Mouse (Mus musculus) intestine, postnatal 0 days (tissue): ENCODE measurements at regions not wholly inside any gene's neighbourhood (a gene's known extent, or its start where the extent isn't known, plus 50 kb on each side); places are given as distances from the start of the nearest gene placed in this dataset.

Source experiments
- ATAC-seq: fragments of 200-750 bp; cut with Nextera tagmentation; 2 replicates; pipeline ENCODE4 v1.8.0; 2017; ENCODE audit warnings: mild to moderate bottlenecking, moderate TSS enrichment, moderate library complexity
- H3K27ac ChIP-seq: fragments of 300-500 bp; sonication (generic); 2 replicates; pipeline ENCODE4 v1.5.1; 2014; ENCODE audit warnings: mild to moderate bottlenecking, low read depth, low read length, moderate library complexity
- H3K27me3 ChIP-seq: fragments of 300-500 bp; sonication (generic); replicated peaks from 2 replicates; pipeline ENCODE4 v1.6.1; 2014; ENCODE audit warnings: low read length, mixed read lengths; ENCODE audit not compliant: control insufficient read depth, insufficient read depth
- H3K36me3 ChIP-seq: fragments of 300-500 bp; sonication (generic); 2 replicates; pipeline ENCODE4 v1.6.1; 2014; ENCODE audit warnings: mild to moderate bottlenecking, moderate library complexity; ENCODE audit not compliant: control insufficient read depth, insufficient read depth
- H3K4me1 ChIP-seq: fragments of 300-500 bp; sonication (generic); replicated peaks from 2 replicates; pipeline ENCODE4 v1.6.1; 2014; ENCODE audit warnings: antibody characterized with exemption, low read length, mixed read lengths; ENCODE audit not compliant: control insufficient read depth, insufficient read depth
- H3K4me2 ChIP-seq: fragments of 300-500 bp; sonication (generic); replicated peaks from 2 replicates; pipeline ENCODE4 v1.6.1; 2014; ENCODE audit warnings: low read depth, mild to moderate bottlenecking, moderate library complexity
- H3K4me3 ChIP-seq: fragments of 300-500 bp; sonication (generic); 2 replicates; pipeline ENCODE4 v1.5.1; 2014; ENCODE audit warnings: low read depth, low read length
- H3K9ac ChIP-seq: fragments of 300-500 bp; sonication (generic); 2 replicates; pipeline ENCODE4 v1.6.1; 2014; ENCODE audit warnings: mild to moderate bottlenecking, low read depth, low read length
- H3K9me3 ChIP-seq: fragments of 300-500 bp; sonication (generic); 2 replicates; pipeline ENCODE4 v1.6.1; 2016; ENCODE audit warnings: mixed run types; ENCODE audit not compliant: control insufficient read depth
- CTCF ChIP-seq: sonication (generic); IDR thresholded peaks from 2 replicates; pipeline ENCODE4 v1.5.1; 2016; ENCODE audit warnings: low read depth, mild to moderate bottlenecking, control low read depth, antibody characterized with exemption, moderate library complexity
- WGBS: fragments of 180-500 bp; shearing (Covaris S2); extraction: QIAGEN DNeasy Blood & Tissue Kit; methylation state at CpG from one replicate; pipeline ENCODE4 v1.1.7; 2014; 5-methylcytosine and 5-hydroxymethylcytosine counted together

DNA sequence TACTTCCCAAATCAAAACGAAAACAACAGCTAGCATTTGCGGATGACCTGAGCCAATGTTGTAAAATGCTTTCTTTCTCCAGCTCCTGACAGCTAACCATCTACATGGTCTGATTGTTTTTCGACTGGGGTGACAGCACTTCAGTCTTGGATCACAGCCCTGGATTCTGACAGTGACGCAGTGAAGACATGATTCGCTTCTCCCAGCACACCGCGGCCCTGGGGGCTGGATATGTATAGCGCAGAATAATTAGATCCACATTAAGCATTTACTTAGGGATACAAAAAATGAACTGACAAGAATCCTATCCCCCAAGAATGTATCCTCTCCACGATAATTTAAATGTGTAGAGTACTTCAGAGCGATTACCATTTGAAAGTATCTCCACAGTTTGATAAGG, 271.1 kb upstream of the Atp11b start:
- Histone ChIP-seq H3K4me2 (no peak overlapping the region), H3K4me1 (no peaks in the 10 kb centered on the region), H3K27ac (no peak overlapping the region), H3K9me3 (no peaks in the 10 kb centered on the region), H3K9ac (no peak overlapping the region), H3K4me3 (no peak overlapping the region), H3K27me3 (no peaks in the 10 kb centered on the region; the same call in 1 of the 2 replicates), H3K36me3 (no peaks in the 10 kb centered on the region)
- WGBS: 67% methylated on average over 10 of the region's 10 CpGs
- no peak for TF ChIP-seq CTCF
- no peak for ATAC-seq

DNA sequence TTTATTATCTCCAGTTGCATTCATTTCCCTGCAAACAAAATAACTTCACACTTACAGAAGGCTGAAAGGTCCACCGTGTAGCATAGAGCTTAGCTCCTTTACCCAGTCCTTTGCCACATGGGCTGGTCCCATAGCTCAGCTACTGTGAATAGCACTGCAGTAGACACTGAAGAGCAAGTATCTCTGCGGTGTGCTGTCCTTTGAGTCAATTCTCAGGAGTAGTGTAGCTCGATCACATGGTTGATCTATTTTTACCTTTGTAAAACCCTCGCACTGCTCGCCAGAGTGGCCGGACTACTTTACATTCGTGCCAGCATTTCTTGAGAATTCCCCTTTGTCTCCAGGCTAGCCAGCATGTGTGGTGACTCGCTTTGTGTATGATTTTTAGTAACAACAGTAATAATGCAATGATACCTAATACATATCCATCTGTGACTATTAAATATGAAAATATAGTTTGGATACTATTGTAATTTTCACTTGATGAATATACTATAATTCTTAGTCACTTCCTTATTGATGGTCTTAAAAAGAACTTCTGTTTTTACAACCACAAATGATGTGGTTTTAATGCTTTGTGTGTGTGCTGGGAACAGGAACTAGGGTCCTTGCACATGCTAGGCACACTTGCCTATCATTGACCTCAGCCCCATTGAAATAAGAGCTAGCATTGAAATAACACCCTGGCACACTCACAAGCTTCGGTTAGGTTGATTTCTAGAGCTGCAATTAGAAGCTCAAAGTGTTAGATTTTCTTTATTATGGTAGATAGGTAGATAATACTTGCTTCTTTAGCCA, 257.7 kb upstream of the Atp11b start:
- WGBS: 80% methylated on average over 9 of the region's 9 CpGs

DNA sequence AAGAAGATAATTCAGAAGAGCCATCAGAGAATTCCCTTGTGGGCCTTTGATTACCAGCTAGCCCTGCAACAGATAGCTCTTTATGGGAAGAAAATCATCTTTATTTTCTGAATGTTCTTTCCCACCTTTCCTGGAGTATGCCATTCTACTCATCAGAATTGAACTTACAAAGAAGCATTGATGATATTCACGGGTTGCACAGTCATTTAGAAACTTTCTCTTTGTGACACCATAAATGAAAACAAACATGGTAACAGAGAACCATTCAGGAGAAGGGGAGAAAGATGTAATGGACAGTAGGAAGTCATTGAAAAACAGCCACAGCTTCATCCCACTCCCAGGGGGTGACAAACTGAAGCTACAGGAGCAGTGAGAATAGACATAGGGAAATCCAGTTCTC, 243.6 kb upstream of the Atp11b start:
- TF ChIP-seq CTCF: no peak
- H3K9me3 ChIP-seq: no peaks in the 10 kb centered on the region
- no peaks in the 10 kb centered on the region for H3K27me3 ChIP-seq
- H3K4me2 ChIP-seq: no peak overlapping the region
- no peak overlapping the region for H3K27ac ChIP-seq
- H3K4me3 ChIP-seq: no peak overlapping the region
- H3K9ac ChIP-seq: no peak overlapping the region
- H3K4me1 ChIP-seq: no peaks in the 10 kb centered on the region
- WGBS: 64% methylated on average over 1 of the region's 1 CpGs
- no peak for ATAC-seq
- H3K36me3 ChIP-seq: no peaks in the 10 kb centered on the region

More for the DNA sequence above, 257.7 kb upstream of the Atp11b start:
- Histone ChIP-seq H3K27ac (no peak overlapping the region), H3K27me3 (no peaks in the 10 kb centered on the region), H3K4me3 (no peak overlapping the region), H3K9ac (no peak overlapping the region), H3K36me3 (no peaks in the 10 kb centered on the region), H3K4me2 (no peak overlapping the region), H3K4me1 (no peaks in the 10 kb centered on the region), H3K9me3 (no peaks in the 10 kb centered on the region)
- no peak for TF ChIP-seq CTCF
- no peak for ATAC-seq

DNA sequence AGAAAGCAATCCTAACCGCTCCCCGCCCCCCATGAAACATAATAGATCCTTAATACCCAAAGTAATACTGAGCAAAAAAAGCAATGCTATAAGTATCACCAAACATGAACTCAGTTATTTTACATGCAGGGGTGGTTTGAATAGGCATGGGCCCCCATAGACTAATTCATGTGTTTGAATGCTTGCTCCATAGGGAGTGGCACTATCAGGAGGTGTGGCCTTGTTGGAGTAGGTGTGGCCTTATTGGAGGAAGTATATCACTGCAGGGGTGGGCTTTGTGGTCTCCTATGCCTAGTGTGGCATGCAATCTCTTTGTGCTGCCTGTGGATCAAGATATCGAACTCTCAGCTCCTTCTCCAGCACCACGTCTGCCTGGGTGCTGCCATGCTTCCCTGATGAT, 237.4 kb upstream of the Atp11b start:
- Histone ChIP-seq H3K27me3 (no peaks in the 10 kb centered on the region), H3K9me3 (no peaks in the 10 kb centered on the region), H3K4me3 (no peak overlapping the region), H3K9ac (no peak overlapping the region), H3K4me1 (no peaks in the 10 kb centered on the region), H3K27ac (no peak overlapping the region), H3K4me2 (no peak overlapping the region), H3K36me3 (no peaks in the 10 kb centered on the region)
- no peak for TF ChIP-seq CTCF
- 89% methylated on average over 4 of the region's 4 CpGs for WGBS
- ATAC-seq: no peak

DNA sequence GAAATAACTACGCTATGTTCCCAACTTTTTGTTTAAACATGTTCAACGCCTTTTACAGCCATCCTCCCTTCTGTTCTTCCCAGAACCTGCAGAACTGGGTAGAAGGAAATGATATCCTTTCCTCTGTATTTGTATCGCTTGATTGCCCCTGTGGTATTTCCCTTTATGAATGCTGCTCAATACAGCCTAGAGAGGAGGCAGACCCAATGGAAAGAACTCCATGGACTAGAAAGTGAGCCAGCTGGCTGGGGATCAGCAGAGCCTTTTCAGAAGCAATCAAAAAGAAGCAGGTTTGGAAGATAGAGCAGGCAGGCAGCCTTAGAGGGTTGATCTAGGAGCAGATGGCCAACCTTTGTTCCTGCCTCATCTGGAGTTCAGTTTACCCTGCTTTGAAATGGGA, 233.8 kb upstream of the Atp11b start:
- Histone ChIP-seq H3K4me2 (no peak overlapping the region), H3K27ac (no peak overlapping the region), H3K4me1 (no peaks in the 10 kb centered on the region), H3K36me3 (no peaks in the 10 kb centered on the region), H3K9me3 (no peaks in the 10 kb centered on the region), H3K27me3 (no peaks in the 10 kb centered on the region), H3K4me3 (no peak overlapping the region), H3K9ac (no peak overlapping the region)
- ATAC-seq: no peak
- no peak for TF ChIP-seq CTCF
- WGBS: 83% methylated on average over 3 of the region's 3 CpGs

DNA sequence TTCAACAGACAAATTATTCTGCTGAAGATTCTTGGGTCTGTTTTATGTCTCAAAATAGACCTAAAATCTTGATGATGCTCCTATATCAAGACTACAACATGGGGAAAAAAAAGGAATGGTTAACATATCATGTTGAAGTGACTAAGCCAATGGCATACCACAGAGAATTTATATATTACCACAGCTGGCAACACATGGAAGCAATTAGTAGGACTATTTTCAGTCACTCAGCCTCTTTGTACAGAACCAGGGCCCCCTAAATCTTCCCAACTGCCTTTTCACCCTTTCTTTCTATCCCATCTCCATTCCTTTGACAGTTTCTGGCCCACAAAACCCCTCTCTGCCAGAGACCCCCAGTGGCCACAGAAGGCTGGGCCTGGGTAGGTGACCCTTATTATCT, 206.2 kb upstream of the Atp11b start:
- Histone ChIP-seq H3K4me3 (no peak overlapping the region), H3K36me3 (no peaks in the 10 kb centered on the region), H3K4me1 (no peaks in the 10 kb centered on the region), H3K27me3 (no peaks in the 10 kb centered on the region), H3K27ac (no peak overlapping the region), H3K9ac (no peak overlapping the region), H3K9me3 (no peaks in the 10 kb centered on the region), H3K4me2 (no peak overlapping the region)
- TF ChIP-seq CTCF: no peak
- no peak for ATAC-seq

DNA sequence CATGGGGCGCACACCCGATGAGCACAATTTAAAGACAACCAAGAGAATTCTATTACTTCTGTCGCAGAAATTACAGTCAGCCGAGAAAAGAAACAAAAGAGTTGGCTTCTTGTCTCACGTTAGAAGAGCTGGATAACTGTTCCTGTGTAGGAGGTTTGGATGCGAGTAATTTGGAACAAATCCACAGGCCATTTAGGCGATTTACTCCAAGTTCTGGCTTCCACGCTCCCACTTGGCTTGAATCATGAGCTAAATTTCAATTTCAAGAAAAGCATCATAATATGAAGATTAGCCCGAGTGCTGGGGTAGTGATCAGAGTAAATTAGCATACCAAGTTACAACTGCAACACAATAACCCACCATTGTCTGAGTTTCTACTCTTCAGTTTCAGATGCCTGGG, 202.1 kb upstream of the Atp11b start:
- Histone ChIP-seq H3K9me3 (no peaks in the 10 kb centered on the region), H3K27ac (no peak overlapping the region), H3K4me1 (no peaks in the 10 kb centered on the region), H3K27me3 (no peaks in the 10 kb centered on the region), H3K4me2 (no peak overlapping the region), H3K36me3 (no peaks in the 10 kb centered on the region), H3K9ac (no peak overlapping the region), H3K4me3 (no peak overlapping the region)
- TF ChIP-seq CTCF: no peak
- WGBS: 88% methylated on average over 9 of the region's 9 CpGs
- ATAC-seq: no peak
